Mouse (Mus musculus) G1E-ER4 (cell line): ENCODE data around the gene Gm5148. TPM values are rescaled to one million over a fixed set of nuclear protein-coding genes. Genes with fewer than 3 reads are reported as not detected.

Experiments used
- GATA1 ChIP-seq: IDR thresholded peaks from one replicate; pipeline ENCODE4 v1.8.0; 2012; ENCODE audit warnings: low read length, inconsistent platforms
- polyA plus RNA-seq: library from polyadenylated mRNA; stranded (reverse); fragments of >175 nt; gene quantifications from 2 replicates; pipeline ENCODE4 v1.2.3, GENCODE M21; 2012

The Gm5148 gene
- polyA plus RNA-seq, 1 experiment = 0.09 TPM

- TF ChIP-seq GATA1 = peak; percentile 66
Observed at GRCm38 (mm10) chr3:37748002-37748733, 23.9 kb upstream of the Gm5148 start.

- no peak for TF ChIP-seq GATA1
Observed at GRCm38 (mm10) chr3:37747258-37748001, 23.1 kb upstream of the Gm5148 start.

- TF ChIP-seq GATA1 = no peak
Observed at GRCm38 (mm10) chr3:37744050-37744449, 19.8 kb upstream of the Gm5148 start.

GRCm38 (mm10) chr3:37739996-37740395 is 15.7 kb upstream of the Gm5148 start:
- no peak for TF ChIP-seq GATA1

- no peak for TF ChIP-seq GATA1
Observed at GRCm38 (mm10) chr3:37738171-37738950, 14.1 kb upstream of the Gm5148 start.

GRCm38 (mm10) chr3:37737407-37737806 is 13.1 kb upstream of the Gm5148 start:
- TF ChIP-seq GATA1 = no peak

- TF ChIP-seq GATA1 = no peak
Observed at GRCm38 (mm10) chr3:37735166-37735565, 10.9 kb upstream of the Gm5148 start.

- no peak for TF ChIP-seq GATA1
Observed at GRCm38 (mm10) chr3:37729142-37729541, 4.9 kb upstream of the Gm5148 start.

GRCm38 (mm10) chr3:37728112-37729100 is 4.1 kb upstream of the Gm5148 start:
- no peak for TF ChIP-seq GATA1

GRCm38 (mm10) chr3:37727392-37727791 is 3.1 kb upstream of the Gm5148 start:
- TF ChIP-seq GATA1 = no peak

- TF ChIP-seq GATA1 = no peak
Observed at GRCm38 (mm10) chr3:37726501-37727140, 2.3 kb upstream of the Gm5148 start.

- no peak for TF ChIP-seq GATA1
Observed at GRCm38 (mm10) chr3:37724946-37725735, 851 bp upstream of the Gm5148 start.

- no peak for TF ChIP-seq GATA1
Observed at GRCm38 (mm10) chr3:37723662-37724170, 574 bp downstream of the Gm5148 start.
